Mouse (Mus musculus) spleen, postnatal 0 days (tissue): ENCODE measurements around the gene Olfr1506. TPM values are rescaled to one million over a fixed set of nuclear protein-coding genes. Genes with fewer than 3 reads are reported as not detected.

Experiments
- polyA plus RNA-seq: library from polyadenylated mRNA; unstranded; fragments of >200 nt; fragmentation: Nextera tagmentation; extraction: Ambion mirVana; gene quantifications from 2 replicates; pipeline ENCODE4 v1.2.1, GENCODE M21; 2015

The Olfr1506 gene
- not detected in 2 replicates for polyA plus RNA-seq

GRCm38 (mm10) chr2:90224393-90224792, at the start of gene Olfr1506:
Gene Olfr1506 (minus strand): TSS chr2:90224493.

GRCm38 (mm10) chr2:90270932-90271331, 46.6 kb upstream of the Olfr1506 start, which contains the start of gene Olfr1271:
Gene Olfr1271 (minus strand): TSS chr2:90271032.

GRCm38 (mm10) chr2:90257492-90257891, 33.2 kb upstream of the Olfr1506 start, which contains the start of gene Olfr142:
Gene Olfr142 (minus strand): TSS chr2:90257592.

Other genes starting within 250 kb of the Olfr1506 start
- not detected in 2 replicates for gene Olfr1261, start 233.3 kb downstream of the Olfr1506 start, polyA plus RNA-seq
- gene Olfr1262, start 224.3 kb downstream of the Olfr1506 start, polyA plus RNA-seq: not detected in 2 replicates
- gene Olfr1263, start 212.4 kb downstream of the Olfr1506 start, polyA plus RNA-seq: not detected in 2 replicates
- gene Olfr1264, start 198.9 kb downstream of the Olfr1506 start, polyA plus RNA-seq: not detected in 2 replicates
- gene Olfr1265, start 189.2 kb downstream of the Olfr1506 start, polyA plus RNA-seq: not detected in 2 replicates
- not detected in 2 replicates for gene Olfr140, start 160.9 kb downstream of the Olfr1506 start, polyA plus RNA-seq
- not detected in 2 replicates for gene Olfr1269, start 103.1 kb downstream of the Olfr1506 start, polyA plus RNA-seq
- gene Olfr32, start 82.2 kb downstream of the Olfr1506 start, polyA plus RNA-seq: not detected in 2 replicates
- gene Olfr1270, start 71.4 kb downstream of the Olfr1506 start, polyA plus RNA-seq: not detected in 2 replicates
- gene Olfr142, start 33.1 kb upstream of the Olfr1506 start, polyA plus RNA-seq: not detected in 2 replicates
- not detected in 2 replicates for gene Olfr1271, start 46.5 kb upstream of the Olfr1506 start, polyA plus RNA-seq
- gene Olfr1272, start 68.3 kb upstream of the Olfr1506 start, polyA plus RNA-seq: not detected in 2 replicates
- gene Gm13769, start 97.7 kb upstream of the Olfr1506 start, polyA plus RNA-seq: 0.05 TPM in 1 of 2 replicates, not detected in the other
- not detected in 2 replicates for gene Olfr1274-ps, start 174.2 kb upstream of the Olfr1506 start, polyA plus RNA-seq